Mouse (Mus musculus) hindbrain, embryonic 15.5 days (tissue): ENCODE measurements at regions not wholly inside any gene's neighbourhood (a gene's known extent, or its start where the extent isn't known, plus 50 kb on each side); places are given as distances from the start of the nearest gene placed in this dataset.
A peak's percentile ranks its signal among the peaks of the same experiment; 100 is the strongest.

Experiments used
- ATAC-seq: fragments of 200-750 bp; cut with Nextera tagmentation; 2 replicates; pipeline ENCODE4 v1.8.0; 2017; ENCODE audit warnings: low read depth, moderate number of reproducible peaks, moderate TSS enrichment; ENCODE audit not compliant: low FRiP score
- H3K27ac ChIP-seq: fragments of 300-500 bp; sonication (generic); replicated peaks from 2 replicates; pipeline ENCODE4 v1.5.1; 2015; ENCODE audit warnings: mild to moderate bottlenecking, inconsistent platforms
- H3K27me3 ChIP-seq: fragments of 300-500 bp; sonication (generic); 2 replicates; pipeline ENCODE4 v1.6.1; 2015; ENCODE audit warnings: control low read depth, inconsistent platforms
- H3K36me3 ChIP-seq: fragments of 300-500 bp; sonication (generic); 2 replicates; pipeline ENCODE4 v1.6.1; 2015; ENCODE audit warnings: control low read depth, inconsistent platforms
- H3K4me1 ChIP-seq: fragments of 300-500 bp; sonication (generic); replicated peaks from 2 replicates; pipeline ENCODE4 v1.6.1; 2015; ENCODE audit warnings: control low read depth, inconsistent platforms
- H3K4me2 ChIP-seq: fragments of 300-500 bp; sonication (generic); 2 replicates; pipeline ENCODE4 v1.6.1; 2015; ENCODE audit warnings: moderate library complexity, mild to moderate bottlenecking, inconsistent platforms
- H3K4me3 ChIP-seq: fragments of 300-500 bp; sonication (generic); 2 replicates; pipeline ENCODE4 v1.5.1; 2015; ENCODE audit warnings: mild to moderate bottlenecking, inconsistent platforms
- H3K9ac ChIP-seq: fragments of 300-500 bp; sonication (generic); 2 replicates; pipeline ENCODE4 v1.6.1; 2015; ENCODE audit warnings: inconsistent platforms
- H3K9me3 ChIP-seq: fragments of 300-500 bp; sonication (generic); 2 replicates; pipeline ENCODE4 v1.6.1; 2016; ENCODE audit warnings: control low read depth, inconsistent platforms
- WGBS: fragments of 180-500 bp; shearing (Covaris S2); methylation state at CpG from one replicate; pipeline ENCODE4 v1.1.7; 2015; 5-methylcytosine and 5-hydroxymethylcytosine counted together

DNA sequence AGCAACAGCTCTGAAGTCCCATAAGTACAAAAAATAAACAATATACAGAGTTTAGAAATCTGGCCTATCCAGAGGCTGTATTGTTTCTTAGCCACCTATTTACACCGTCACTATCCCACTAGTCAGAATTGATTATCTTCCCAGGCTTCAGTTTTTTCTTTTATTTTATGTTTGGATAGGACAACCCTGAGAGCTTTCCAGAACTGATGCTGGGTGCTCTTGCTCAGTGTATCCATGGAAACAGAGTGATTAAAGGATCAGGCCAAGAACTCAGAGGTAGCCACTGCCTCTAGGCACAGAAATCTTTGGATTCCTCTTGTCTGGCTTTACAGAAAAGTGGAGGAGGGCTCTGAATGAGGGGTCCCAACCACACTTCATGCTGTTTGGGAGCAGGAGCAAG is 55.3 kb upstream of the Lmcd1 start:
- peak; percentile 59; the same call in 1 of the 2 replicates for ATAC-seq
- WGBS = 48% methylated on average over 1 of the region's 1 CpGs
- H3K4me3 ChIP-seq = no peak overlapping the region
- H3K27ac ChIP-seq = no peak overlapping the region
- no peaks in the 10 kb centered on the region for H3K36me3 ChIP-seq
- no peaks in the 10 kb centered on the region for H3K9me3 ChIP-seq
- H3K4me2 ChIP-seq = no peak overlapping the region
- no peaks in the 10 kb centered on the region for H3K27me3 ChIP-seq
- no peaks in the 10 kb centered on the region for H3K4me1 ChIP-seq
- H3K9ac ChIP-seq = no peak overlapping the region

DNA sequence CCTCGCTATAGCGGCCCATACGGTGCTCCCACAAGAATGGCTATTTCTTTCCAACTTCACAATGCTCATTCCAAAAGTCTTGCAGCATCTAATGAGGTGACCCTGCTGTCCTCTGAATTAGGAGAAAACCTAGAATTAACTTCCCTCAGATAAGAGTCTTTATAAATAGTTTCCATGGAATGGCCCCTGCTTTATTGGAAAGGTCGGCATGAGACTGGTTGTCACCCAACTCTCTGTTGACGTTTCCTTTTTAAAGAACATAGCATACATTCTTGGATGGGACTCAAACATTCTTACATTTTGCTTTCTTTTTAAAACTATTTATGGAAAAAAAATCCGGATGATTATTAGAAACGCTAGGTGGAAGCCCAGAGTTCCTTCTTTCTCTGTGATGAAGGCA is 53.9 kb upstream of the Lmcd1 start:
- Histone ChIP-seq H3K4me2 (no peak overlapping the region), H3K27me3 (no peaks in the 10 kb centered on the region), H3K27ac (no peak overlapping the region), H3K36me3 (no peaks in the 10 kb centered on the region), H3K9me3 (no peaks in the 10 kb centered on the region), H3K4me3 (no peak overlapping the region), H3K4me1 (no peaks in the 10 kb centered on the region), H3K9ac (no peak overlapping the region)
- no peak for ATAC-seq
- WGBS = 90% methylated on average over 7 of the region's 7 CpGs

DNA sequence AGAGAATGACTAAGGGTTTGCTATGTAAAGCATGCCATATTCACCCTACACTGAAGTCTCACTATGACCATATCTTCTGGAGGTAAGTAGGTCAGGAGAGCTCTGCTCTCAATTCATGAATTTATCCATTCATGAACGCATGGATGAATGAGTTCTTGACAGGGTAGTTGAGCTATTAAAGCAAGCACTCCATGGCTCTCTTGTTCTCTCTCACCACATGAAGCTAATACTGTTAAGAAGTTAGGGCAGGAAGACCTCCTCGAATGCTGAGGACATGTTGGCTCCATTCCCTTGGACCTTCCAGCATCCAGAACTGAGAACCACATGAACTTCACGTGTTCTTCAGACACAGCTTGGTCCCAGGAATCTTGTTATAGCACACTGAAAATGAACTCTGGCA is 53.4 kb upstream of the Lmcd1 start:
- Histone ChIP-seq H3K9me3 (no peaks in the 10 kb centered on the region), H3K4me2 (no peak overlapping the region), H3K27me3 (no peaks in the 10 kb centered on the region), H3K4me1 (no peaks in the 10 kb centered on the region), H3K27ac (no peak overlapping the region), H3K4me3 (no peak overlapping the region), H3K36me3 (no peaks in the 10 kb centered on the region), H3K9ac (no peak overlapping the region)
- no peak for ATAC-seq
- 81% methylated on average over 3 of the region's 3 CpGs for WGBS

DNA sequence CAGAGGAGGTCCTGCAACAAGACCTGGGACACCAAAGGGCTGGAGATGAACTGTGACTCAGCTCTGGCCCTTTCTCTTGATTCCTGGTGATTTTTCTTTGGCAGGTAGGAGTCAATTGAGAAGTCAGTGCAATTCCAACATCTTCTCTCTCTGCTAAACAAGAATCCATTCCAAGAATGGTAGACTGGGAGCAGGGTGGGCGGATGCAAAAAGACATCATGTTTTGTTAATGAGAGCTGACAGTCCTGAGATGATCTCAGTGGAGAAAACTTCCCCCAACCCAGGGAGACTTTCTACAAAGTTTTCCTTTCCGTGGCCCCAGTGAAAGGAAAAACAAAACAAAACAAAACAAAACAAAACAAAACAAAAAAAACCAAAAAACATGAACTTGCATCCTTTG is 52.2 kb upstream of the Lmcd1 start:
- Histone ChIP-seq H3K27ac (no peak overlapping the region), H3K9ac (no peak overlapping the region), H3K4me1 (no peaks in the 10 kb centered on the region), H3K27me3 (no peaks in the 10 kb centered on the region), H3K36me3 (no peaks in the 10 kb centered on the region), H3K9me3 (no peaks in the 10 kb centered on the region), H3K4me2 (no peak overlapping the region), H3K4me3 (no peak overlapping the region)
- 85% methylated on average over 2 of the region's 2 CpGs for WGBS
- ATAC-seq = no peak

DNA sequence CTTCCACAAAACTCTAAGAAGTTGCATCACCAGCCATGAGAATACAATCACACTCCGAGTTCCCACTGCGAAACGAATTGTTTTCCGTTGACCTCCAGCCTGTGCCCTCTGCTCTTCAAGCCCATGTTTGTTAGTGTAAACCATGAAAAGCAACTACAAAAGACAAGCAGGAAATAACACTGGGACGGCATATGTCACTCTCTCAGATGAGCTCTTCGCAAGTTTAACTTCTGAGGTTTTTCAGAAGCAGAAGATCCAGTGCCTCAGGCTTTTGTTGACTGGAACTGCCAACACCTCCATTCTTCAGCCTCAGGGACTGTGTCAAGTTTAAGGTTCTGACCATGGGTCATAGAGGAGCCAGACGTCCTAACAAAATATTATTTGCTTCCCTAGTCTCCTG is 50.2 kb upstream of the Lmcd1 start:
- Histone ChIP-seq H3K4me2 (no peak overlapping the region), H3K4me3 (no peak overlapping the region), H3K36me3 (no peaks in the 10 kb centered on the region), H3K9ac (no peak overlapping the region), H3K27me3 (no peaks in the 10 kb centered on the region), H3K4me1 (no peaks in the 10 kb centered on the region), H3K9me3 (no peaks in the 10 kb centered on the region), H3K27ac (no peak overlapping the region)
- ATAC-seq = no peak
- 79% methylated on average over 7 of the region's 7 CpGs for WGBS
